ENCODE assay signal across 13 mouse cellular contexts in the genomic region with DNA sequence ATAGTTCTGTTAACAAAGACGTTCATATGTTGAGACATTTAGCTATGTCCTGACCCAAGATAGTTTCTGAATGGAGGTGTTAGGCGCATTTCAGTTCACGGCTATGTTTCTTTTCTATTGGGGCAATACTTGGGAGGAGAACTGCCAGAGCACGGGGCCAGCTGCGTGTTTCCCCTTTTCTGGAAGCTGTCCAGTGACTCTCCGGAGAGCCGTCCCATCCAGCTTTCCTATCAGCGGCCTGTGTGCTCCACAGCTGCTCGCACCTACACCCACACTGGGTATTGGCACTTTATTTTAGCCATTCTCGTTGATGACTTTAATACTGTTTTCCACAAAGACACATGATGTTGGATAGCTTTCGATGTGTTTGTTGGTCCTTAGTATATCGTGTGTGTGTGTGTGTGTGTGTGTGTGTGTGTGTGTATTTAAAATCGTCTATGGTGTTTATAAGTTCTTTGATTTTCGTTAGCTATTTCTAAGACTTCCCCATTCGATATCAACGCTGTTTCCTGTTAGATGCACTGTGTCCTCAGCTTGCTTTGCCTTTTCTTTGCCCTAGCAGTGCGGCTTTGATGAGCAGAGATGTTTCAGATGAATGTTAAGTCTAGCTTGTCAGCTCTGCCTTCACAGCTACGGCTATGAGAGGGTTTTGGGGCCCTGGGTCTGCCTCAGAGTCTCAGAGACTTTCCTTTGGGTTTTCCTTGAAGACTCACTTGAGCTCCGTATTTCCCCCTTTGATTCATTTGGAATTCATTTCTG. TPM values are rescaled to one million over a fixed set of nuclear protein-coding genes. Genes with fewer than 3 reads are reported as not detected.
A peak's percentile ranks its signal among the peaks of the same experiment; 100 is the strongest.
DNase-seq lines count a peak whose midpoint lies in the region; ATAC-seq and TF ChIP-seq lines count a peak whose summit lies in the region.
"Had no signal": no experiment of that assay in that cellular context is flagged by ENCODE, and none has a peak within 500 bp of the region (broad histone marks: within the 10 kb centered on the region; RNA-seq: fewer than 3 reads in every experiment).

No protein-coding gene starts in this region.

- no peak for DNase-seq in cerebellum, adult 2 months
- no peak for DNase-seq in cerebellum, adult 8-10 months
- peak; percentile 50 for DNase-seq in lung, postnatal 14 days
- no peak for DNase-seq in cerebellum, adult 9-11 months
- DNase-seq in cerebellum, postnatal 14 days, result no peak
- DNase-seq in midbrain, embryonic 11.5 days (ENCODE audit: low spot score, missing footprints), result no peak
- DNase-seq: kidney, postnatal 36 days had no signal

- ATAC-seq in heart, embryonic 13.5 days (ENCODE audit: extremely low read depth, insufficient number of reproducible peaks, low FRiP score, low TSS enrichment), result peak; percentile 63; the same call in 1 of the 2 replicates
- ATAC-seq in midbrain, embryonic 11.5 days (ENCODE audit: low FRiP score), result no peak

- H3K4me3 ChIP-seq in cerebellum, adult 2 months (replicated peaks; ENCODE audit: insufficient read depth, low read depth, low read length), result no peak overlapping the region
- peak overlapping the region; percentile 33 for H3K4me3 ChIP-seq in bone marrow macrophage, adult 2 months (ENCODE audit: insufficient read depth, low read length)
- H3K4me3 ChIP-seq in heart, embryonic 13.5 days, result no peak overlapping the region
- H3K4me3 ChIP-seq in midbrain, embryonic 11.5 days (ENCODE audit: low read depth, low read length), result no peak overlapping the region
- H3K4me3 ChIP-seq: erythroblast, embryonic 14.5 days; hindbrain, embryonic 12.5 days; limb, embryonic 10.5 days; megakaryocyte, embryonic 14.5 days had no signal

- no peaks in the 10 kb centered on the region for H3K9me3 ChIP-seq in heart, embryonic 13.5 days
- no peaks in the 10 kb centered on the region for H3K9me3 ChIP-seq in midbrain, embryonic 11.5 days (ENCODE audit: control insufficient read depth, low read length)
- H3K9me3 ChIP-seq: hindbrain, embryonic 12.5 days; limb, embryonic 10.5 days; megakaryocyte, embryonic 14.5 days had no signal

- peak overlapping the region; percentile 68 for H3K27ac ChIP-seq in cerebellum, adult 2 months (ENCODE audit: insufficient read depth, low read length)
- H3K27ac ChIP-seq in bone marrow macrophage, adult 2 months (ENCODE audit: insufficient read depth, low read depth, low read length), result peak overlapping the region; percentile 66
- H3K27ac ChIP-seq in heart, embryonic 13.5 days (replicated peaks), result peak overlapping the region; percentile 75
- no peak overlapping the region for H3K27ac ChIP-seq in midbrain, embryonic 11.5 days (ENCODE audit: low read depth, low read length)
- H3K27ac ChIP-seq: hindbrain, embryonic 12.5 days; limb, embryonic 10.5 days had no signal

- no peaks in the 10 kb centered on the region for H3K27me3 ChIP-seq in cerebellum, adult 2 months (ENCODE audit: control insufficient read depth, insufficient read depth, low read length)
- H3K27me3 ChIP-seq in heart, embryonic 13.5 days (replicated peaks), result no peaks in the 10 kb centered on the region
- no peaks in the 10 kb centered on the region for H3K27me3 ChIP-seq in midbrain, embryonic 11.5 days (ENCODE audit: control insufficient read depth, insufficient read depth, low read length)
- H3K27me3 ChIP-seq: hindbrain, embryonic 12.5 days; megakaryocyte, embryonic 14.5 days had no signal

- H3K36me3 ChIP-seq in heart, embryonic 13.5 days, result no peaks in the 10 kb centered on the region
- H3K36me3 ChIP-seq in midbrain, embryonic 11.5 days (ENCODE audit: control insufficient read depth, insufficient read depth, low read length), result no peaks in the 10 kb centered on the region
- H3K36me3 ChIP-seq: hindbrain, embryonic 12.5 days; limb, embryonic 10.5 days had no signal

- no peak for TF ChIP-seq POLR2A in cerebellum, adult 2 months (IDR thresholded peaks at IDR 0.05; ENCODE audit: borderline replicate concordance, insufficient read depth, low read length)
- TF ChIP-seq POLR2A in bone marrow macrophage, adult 2 months (IDR thresholded peaks at IDR 0.05; ENCODE audit: borderline replicate concordance, low read depth, low read length), result no peak

- H3K4me1 ChIP-seq in cerebellum, adult 2 months (ENCODE audit: control insufficient read depth, insufficient read depth, low read length), result peaks cover 24% of the 10 kb centered on the region
- peaks cover 29% of the 10 kb centered on the region for H3K4me1 ChIP-seq in bone marrow macrophage, adult 2 months (ENCODE audit: control insufficient read depth, insufficient read depth, low read length)
- peaks cover 72% of the 10 kb centered on the region for H3K4me1 ChIP-seq in heart, embryonic 13.5 days
- H3K4me1 ChIP-seq in midbrain, embryonic 11.5 days (ENCODE audit: control insufficient read depth, insufficient read depth, low read length), result no peaks in the 10 kb centered on the region
- H3K4me1 ChIP-seq: hindbrain, embryonic 12.5 days; limb, embryonic 10.5 days; megakaryocyte, embryonic 14.5 days had no signal

- WGBS in cerebellum, adult 2 months, result 59% methylated on average over 19 of the region's 19 CpGs
- 33% methylated on average over 19 of the region's 19 CpGs for WGBS in heart, embryonic 13.5 days
- 89% methylated on average over 19 of the region's 19 CpGs for WGBS in midbrain, embryonic 11.5 days

- H3K4me2 ChIP-seq in heart, embryonic 13.5 days, result peak overlapping the region; percentile 58
- no peak overlapping the region for H3K4me2 ChIP-seq in midbrain, embryonic 11.5 days
- H3K4me2 ChIP-seq: hindbrain, embryonic 12.5 days had no signal

- peak overlapping the region; percentile 63 for H3K9ac ChIP-seq in heart, embryonic 13.5 days
- no peak overlapping the region for H3K9ac ChIP-seq in midbrain, embryonic 11.5 days (ENCODE audit: low read length)
- H3K9ac ChIP-seq: hindbrain, embryonic 12.5 days had no signal

- no peak for TF ChIP-seq CTCF in cerebellum, adult 2 months (IDR thresholded peaks at IDR 0.05; ENCODE audit: borderline replicate concordance, insufficient read depth, low read depth, low read length)
- TF ChIP-seq CTCF in bone marrow macrophage, adult 2 months (IDR thresholded peaks at IDR 0.05; ENCODE audit: low read depth, low read length), result no peak

RNA-seq across cellular contexts. Expression of gene Camk2d, which starts 34.2 kb away (rescaled TPM):
- polyA plus RNA-seq in cerebellum, adult 2 months (2012; rRNA removed), result 162 and 183 TPM in 2 replicates
- polyA plus RNA-seq in bone marrow macrophage, adult 2 months (2012; ENCODE audit: insufficient read depth, insufficient read length, missing spikeins), result 40.0 and 59.0 TPM in 2 replicates
- polyA plus RNA-seq in heart, embryonic 13.5 days (2015; fragmentation: Nextera tagmentation; extraction: Ambion mirVana), result 87.4 and 97.6 TPM in 2 replicates
- 13.5 TPM in 2 replicates for polyA plus RNA-seq in midbrain, embryonic 11.5 days (2014; fragmentation: Nextera tagmentation; extraction: Ambion mirVana)
- polyA plus RNA-seq: erythroblast, embryonic 14.5 days had no signal
